8 mouse cellular contexts compared by ENCODE assay signal in the genomic region with DNA sequence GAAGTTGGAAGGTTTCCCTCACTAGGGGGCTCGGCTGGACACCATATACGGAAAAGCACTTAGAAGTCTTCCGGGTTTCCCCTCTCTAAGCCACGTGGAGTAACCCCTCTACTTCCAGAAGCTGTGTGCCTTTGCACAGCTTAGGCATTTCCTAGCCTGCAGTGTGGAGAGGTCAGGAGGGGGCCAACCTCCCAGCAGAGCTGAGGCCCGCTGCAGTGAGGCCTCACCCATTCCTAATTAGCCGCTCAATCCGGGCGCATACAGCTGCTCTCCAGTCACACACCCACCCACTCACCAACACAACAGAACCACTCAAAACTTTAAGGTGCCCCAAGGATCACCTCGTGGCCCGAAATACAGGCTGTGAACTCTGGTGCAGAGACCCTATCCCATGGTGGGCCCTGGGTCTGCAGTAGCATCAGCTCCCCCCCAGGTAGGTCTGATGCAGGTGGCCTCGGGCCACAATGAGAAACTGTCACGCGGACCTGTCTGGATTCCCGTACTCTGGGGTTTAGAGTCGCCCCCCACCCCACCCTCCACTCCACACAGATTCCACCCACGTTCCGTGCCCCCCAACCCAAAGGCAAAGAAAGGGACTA. TPM values are rescaled to one million over a fixed set of nuclear protein-coding genes. Genes with fewer than 3 reads are reported as not detected.
DNase-seq lines count a peak whose midpoint lies in the region; ATAC-seq lines count a peak whose summit lies in the region.

No protein-coding gene starts in this region.

- H3K27me3 ChIP-seq in forebrain, embryonic 16.5 days (replicated peaks; ENCODE audit: control insufficient read depth, insufficient read depth, low read length) = no peaks in the 10 kb centered on the region
- H3K27me3 ChIP-seq in midbrain, embryonic 10.5 days (ENCODE audit: low read depth, poor library complexity, severe bottlenecking) = peaks cover 27% of the 10 kb centered on the region

- H3K9me3 ChIP-seq in forebrain, embryonic 16.5 days (ENCODE audit: control insufficient read depth, low read length) = 0 out of 2 replicates have a peak, but pooled peaks cover 6% of the 10 kb centered on the region
- peaks cover 12% of the 10 kb centered on the region; the same call in 1 of the 2 replicates for H3K9me3 ChIP-seq in midbrain, embryonic 10.5 days (replicated peaks)

- peak overlapping the region; percentile 89 for H3K4me2 ChIP-seq in forebrain, embryonic 16.5 days (ENCODE audit: low read length)

- 0 out of 2 replicates have a peak, but pooled peaks have one; percentile 7 for ATAC-seq in frontal cortex, adult (ENCODE audit: low TSS enrichment)
- peak; percentile 47 for ATAC-seq in forebrain, embryonic 16.5 days

- peak overlapping the region; percentile 61 for H3K4me3 ChIP-seq in forebrain, embryonic 16.5 days (replicated peaks; ENCODE audit: low read length)
- H3K4me3 ChIP-seq in midbrain, embryonic 10.5 days = peak overlapping the region; percentile 71

- no peak for DNase-seq in frontal cortex, postnatal 25 days (ENCODE audit: low spot score in 2 of 2)
- peak; percentile 29 for DNase-seq in ES-CJ7 (ENCODE audit: low read depth, low spot score)
- DNase-seq in midbrain, embryonic 10.5 days (ENCODE audit: low spot score) = peak; percentile 25
- no peak for DNase-seq in B cell, adult 2 months
- DNase-seq in urinary bladder, postnatal 14 days (ENCODE audit: low spot score) = no peak
- DNase-seq in right cerebral cortex, postnatal 10 days (ENCODE audit: low spot score in 2 of 2) = no peak

- peaks cover 8% of the 10 kb centered on the region for H3K4me1 ChIP-seq in forebrain, embryonic 16.5 days (replicated peaks; ENCODE audit: control insufficient read depth, insufficient read depth, low read length)
- peaks cover 29% of the 10 kb centered on the region for H3K4me1 ChIP-seq in midbrain, embryonic 10.5 days

- H3K36me3 ChIP-seq in forebrain, embryonic 16.5 days (ENCODE audit: control insufficient read depth, insufficient read depth) = no peaks in the 10 kb centered on the region
- H3K36me3 ChIP-seq in midbrain, embryonic 10.5 days = no peaks in the 10 kb centered on the region

- no peak overlapping the region for H3K27ac ChIP-seq in forebrain, embryonic 16.5 days (ENCODE audit: low read length)
- peak overlapping the region; percentile 85 for H3K27ac ChIP-seq in midbrain, embryonic 10.5 days (replicated peaks)

- H3K9ac ChIP-seq in forebrain, embryonic 16.5 days (replicated peaks; ENCODE audit: low read depth, low read length) = peak overlapping the region; percentile 65

- WGBS in forebrain, embryonic 16.5 days = 4% methylated on average over 17 of the region's 17 CpGs
- 4% methylated on average over 17 of the region's 17 CpGs for WGBS in midbrain, embryonic 10.5 days

RNA-seq across cellular contexts. Expression of a gene that starts 0.9 kb away (rescaled TPM):
- polyA plus RNA-seq in forebrain, embryonic 16.5 days (2015; fragmentation: Nextera tagmentation; extraction: Ambion mirVana) = 2.0 and 2.7 TPM in 2 replicates
- polyA plus RNA-seq in midbrain, embryonic 10.5 days (2016; fragmentation: Nextera tagmentation; extraction: Ambion mirVana) = 1.4 TPM in 2 replicates

Comparison
In these comparisons a context has a peak if more than half of its experiments do, and no peak if none do; other contexts are left out.
1. DNase-seq: peak in ES-CJ7 (single experiment) and midbrain, embryonic 10.5 days (single experiment); none in frontal cortex, postnatal 25 days (0 of 2), B cell, adult 2 months (0 of 2), urinary bladder, postnatal 14 days (single experiment) and right cerebral cortex, postnatal 10 days (0 of 2).